Mouse (Mus musculus): ENCODE measurements at regions not wholly inside any gene's neighbourhood (a gene's known extent, or its start where the extent isn't known, plus 50 kb on each side); places are given as distances from the start of the nearest gene placed in this dataset.

- H3K4me3 ChIP-seq (ENCODE audit: insufficient read depth, low read length): no peak overlapping the region
- H3K27ac ChIP-seq (ENCODE audit: insufficient read depth, low read length): no peak overlapping the region
- TF ChIP-seq POLR2A (IDR thresholded peaks at IDR 0.05; ENCODE audit: low read depth, low read length) (no peak), CTCF (IDR thresholded peaks at IDR 0.05; ENCODE audit: borderline replicate concordance, insufficient read depth, low read length) (no peak)
- no peaks in the 10 kb centered on the region for H3K4me1 ChIP-seq (ENCODE audit: control insufficient read depth, insufficient read depth, low read length)
Observed at GRCm38 (mm10) chr13:112024667-112025585, 216.1 kb upstream of the Map3k1 start.

GRCm38 (mm10) chr13:112025586-112025950 is 216.8 kb upstream of the Map3k1 start:
- no peak for TF ChIP-seq CTCF (IDR thresholded peaks at IDR 0.05; ENCODE audit: borderline replicate concordance, insufficient read depth, low read length)
- no peak for TF ChIP-seq POLR2A (IDR thresholded peaks at IDR 0.05; ENCODE audit: low read depth, low read length)
- Histone ChIP-seq H3K4me3 (ENCODE audit: insufficient read depth, low read length) (no peak overlapping the region), H3K4me1 (ENCODE audit: control insufficient read depth, insufficient read depth, low read length) (no peaks in the 10 kb centered on the region), H3K27ac (ENCODE audit: insufficient read depth, low read length) (no peak overlapping the region)

GRCm38 (mm10) chr13:112027736-112028135 is 218.9 kb upstream of the Map3k1 start:
- no peak overlapping the region for H3K27ac ChIP-seq (ENCODE audit: insufficient read depth, low read length)
- TF ChIP-seq CTCF (IDR thresholded peaks at IDR 0.05; ENCODE audit: borderline replicate concordance, insufficient read depth, low read length) (no peak), POLR2A (IDR thresholded peaks at IDR 0.05; ENCODE audit: low read depth, low read length) (no peak)
- H3K4me3 ChIP-seq (ENCODE audit: insufficient read depth, low read length): no peak overlapping the region
- H3K4me1 ChIP-seq (ENCODE audit: control insufficient read depth, insufficient read depth, low read length): no peaks in the 10 kb centered on the region

GRCm38 (mm10) chr13:112031061-112031460 is 222.3 kb upstream of the Map3k1 start:
- H3K4me3 ChIP-seq (ENCODE audit: insufficient read depth, low read length): no peak overlapping the region
- no peak overlapping the region for H3K27ac ChIP-seq (ENCODE audit: insufficient read depth, low read length)
- TF ChIP-seq POLR2A (IDR thresholded peaks at IDR 0.05; ENCODE audit: low read depth, low read length): no peak
- TF ChIP-seq CTCF (IDR thresholded peaks at IDR 0.05; ENCODE audit: borderline replicate concordance, insufficient read depth, low read length): no peak
- H3K4me1 ChIP-seq (ENCODE audit: control insufficient read depth, insufficient read depth, low read length): no peaks in the 10 kb centered on the region

GRCm38 (mm10) chr13:112031631-112032320 is 223.0 kb upstream of the Map3k1 start:
- no peak overlapping the region for H3K4me3 ChIP-seq (ENCODE audit: insufficient read depth, low read length)
- H3K27ac ChIP-seq (ENCODE audit: insufficient read depth, low read length): no peak overlapping the region
- no peaks in the 10 kb centered on the region for H3K4me1 ChIP-seq (ENCODE audit: control insufficient read depth, insufficient read depth, low read length)
- no peak for TF ChIP-seq CTCF (IDR thresholded peaks at IDR 0.05; ENCODE audit: borderline replicate concordance, insufficient read depth, low read length)
- TF ChIP-seq POLR2A (IDR thresholded peaks at IDR 0.05; ENCODE audit: low read depth, low read length): no peak

- Histone ChIP-seq H3K27ac (ENCODE audit: insufficient read depth, low read length) (no peak overlapping the region), H3K4me1 (ENCODE audit: control insufficient read depth, insufficient read depth, low read length) (no peaks in the 10 kb centered on the region), H3K4me3 (ENCODE audit: insufficient read depth, low read length) (no peak overlapping the region)
- TF ChIP-seq POLR2A (IDR thresholded peaks at IDR 0.05; ENCODE audit: low read depth, low read length): no peak
Observed at GRCm38 (mm10) chr13:112037731-112038380, 229.1 kb upstream of the Map3k1 start.

- H3K4me1 ChIP-seq (ENCODE audit: control insufficient read depth, insufficient read depth, low read length): no peaks in the 10 kb centered on the region
- H3K27ac ChIP-seq (ENCODE audit: insufficient read depth, low read length): no peak overlapping the region
- TF ChIP-seq POLR2A (IDR thresholded peaks at IDR 0.05; ENCODE audit: low read depth, low read length) (no peak), CTCF (IDR thresholded peaks at IDR 0.05; ENCODE audit: borderline replicate concordance, insufficient read depth, low read length) (no peak)
- no peak overlapping the region for H3K4me3 ChIP-seq (ENCODE audit: insufficient read depth, low read length)
Observed at GRCm38 (mm10) chr13:112038556-112039304, 229.9 kb upstream of the Map3k1 start.

GRCm38 (mm10) chr13:112039422-112040145 is 230.8 kb upstream of the Map3k1 start:
- H3K27ac ChIP-seq (ENCODE audit: insufficient read depth, low read length): no peak overlapping the region
- H3K4me1 ChIP-seq (ENCODE audit: control insufficient read depth, insufficient read depth, low read length): no peaks in the 10 kb centered on the region
- no peak overlapping the region for H3K4me3 ChIP-seq (ENCODE audit: insufficient read depth, low read length)
- TF ChIP-seq POLR2A (IDR thresholded peaks at IDR 0.05; ENCODE audit: low read depth, low read length): no peak
- TF ChIP-seq CTCF (IDR thresholded peaks at IDR 0.05; ENCODE audit: borderline replicate concordance, insufficient read depth, low read length): no peak

Data from embryonic fibroblast, embryonic 13.5 days (primary cell).